Mouse (Mus musculus): ENCODE data around the gene Mdga1.

The Mdga1 gene

GRCm38 (mm10) chr17:29970037-29970555 lies at the start of gene Mdga1:
Mdga1 (minus strand) TSS chr17:29970087.
- DNase-seq, result no peak

- no peak for DNase-seq
Measured at GRCm38 (mm10) chr17:30018927-30019610, 49.2 kb upstream of the Mdga1 start.

GRCm38 (mm10) chr17:30014660-30015059 lies 44.8 kb upstream of the Mdga1 start:
- no peak for DNase-seq

- DNase-seq, result no peak
Measured at GRCm38 (mm10) chr17:30008392-30008791, 38.5 kb upstream of the Mdga1 start.

- DNase-seq, result no peak
Measured at GRCm38 (mm10) chr17:30007883-30008282, 38.0 kb upstream of the Mdga1 start.

- DNase-seq, result no peak
Measured at GRCm38 (mm10) chr17:30006877-30007276, 37.0 kb upstream of the Mdga1 start.

- peak; percentile 23 for DNase-seq
Measured at GRCm38 (mm10) chr17:30005451-30005941, 35.6 kb upstream of the Mdga1 start.

- DNase-seq, result no peak
Measured at GRCm38 (mm10) chr17:30005103-30005443, 35.2 kb upstream of the Mdga1 start.

GRCm38 (mm10) chr17:30004203-30005102 lies 34.6 kb upstream of the Mdga1 start, which contains the start of gene Zfand3:
Zfand3 (plus strand) TSS chr17:30004733.
- peak; percentile 88 for DNase-seq

- no peak for DNase-seq
Measured at GRCm38 (mm10) chr17:29998566-29999295, 28.8 kb upstream of the Mdga1 start.

- DNase-seq, result no peak
Measured at GRCm38 (mm10) chr17:29997726-29998125, 27.8 kb upstream of the Mdga1 start.

- DNase-seq, result no peak
Measured at GRCm38 (mm10) chr17:29995986-29996385, 26.1 kb upstream of the Mdga1 start.

GRCm38 (mm10) chr17:29994459-29994858 lies 24.6 kb upstream of the Mdga1 start:
- no peak for DNase-seq

GRCm38 (mm10) chr17:29994011-29994410 lies 24.1 kb upstream of the Mdga1 start:
- DNase-seq, result no peak

- DNase-seq, result peak; percentile 51
Measured at GRCm38 (mm10) chr17:29993488-29993887, 23.6 kb upstream of the Mdga1 start.

GRCm38 (mm10) chr17:29990845-29991244 lies 21.0 kb upstream of the Mdga1 start:
- no peak for DNase-seq

- DNase-seq, result no peak
Measured at GRCm38 (mm10) chr17:29990136-29990535, 20.2 kb upstream of the Mdga1 start.

GRCm38 (mm10) chr17:29989653-29990052 lies 19.8 kb upstream of the Mdga1 start:
- DNase-seq, result no peak

GRCm38 (mm10) chr17:29988141-29988540 lies 18.3 kb upstream of the Mdga1 start:
- no peak for DNase-seq

- DNase-seq, result no peak
Measured at GRCm38 (mm10) chr17:29985534-29985933, 15.6 kb upstream of the Mdga1 start.

GRCm38 (mm10) chr17:29984931-29985330 lies 15.0 kb upstream of the Mdga1 start:
- DNase-seq, result peak; percentile 17

GRCm38 (mm10) chr17:29983190-29983589 lies 13.3 kb upstream of the Mdga1 start:
- DNase-seq, result no peak

- DNase-seq, result no peak
Measured at GRCm38 (mm10) chr17:29981568-29981967, 11.7 kb upstream of the Mdga1 start.

Data from right cerebral cortex, postnatal 14 days (tissue).